Mouse (Mus musculus) myocyte (in vitro differentiated cells): ENCODE measurements around the gene Fscn3. TPM values are rescaled to one million over a fixed set of nuclear protein-coding genes. Genes with fewer than 3 reads are reported as not detected.
A peak's percentile ranks its signal among the peaks of the same experiment; 100 is the strongest.

Source experiments
- H3K27me3 ChIP-seq: one replicate; pipeline ENCODE4 v1.6.1; 2011; ENCODE audit not compliant: control insufficient read depth, insufficient read depth, insufficient read length
- H3K36me3 ChIP-seq: one replicate; pipeline ENCODE4 v1.6.1; 2011; ENCODE audit not compliant: control insufficient read depth, insufficient read depth
- H3K4me2 ChIP-seq: one replicate; pipeline ENCODE4 v1.6.1; 2011; ENCODE audit warnings: low read depth, control low read depth
- H3K4me3 ChIP-seq: one replicate; pipeline ENCODE4 v1.5.1; 2011; ENCODE audit warnings: mild to moderate bottlenecking, control low read depth, moderate library complexity
- H3K79me2 ChIP-seq: one replicate; pipeline ENCODE4 v1.6.1; 2011; ENCODE audit not compliant: control insufficient read depth, insufficient read depth
- H3ac ChIP-seq: one replicate; pipeline ENCODE4 v1.6.1; 2011; ENCODE audit not compliant: control insufficient read depth, insufficient read length
- CEBPB ChIP-seq: IDR thresholded peaks from 2 replicates; pipeline ENCODE4 v1.6.1; 2011; ENCODE audit warnings: mild to moderate bottlenecking, moderate library complexity; ENCODE audit not compliant: poor library complexity, insufficient read depth, severe bottlenecking
- MAX ChIP-seq: IDR thresholded peaks from one replicate; pipeline ENCODE4 v1.6.1; 2011; ENCODE audit warnings: low read depth, mild to moderate bottlenecking, control low read depth
- MYOD1 ChIP-seq, 3 experiments: IDR thresholded peaks; one replicate each; pipeline ENCODE4 v1.6.1; 2011; ENCODE audit warnings: control low read depth in 2 of 3, low read depth in 2 of 3, mild to moderate bottlenecking in 2 of 3, moderate library complexity in 1 of 3; ENCODE audit not compliant: insufficient read length in 2 of 3, control insufficient read depth in 1 of 3
- MYOG ChIP-seq, 3 experiments: IDR thresholded peaks; one replicate each; pipeline ENCODE4 v1.6.1; 2011; ENCODE audit warnings: control low read depth in 2 of 3, low read depth in 2 of 3, mild to moderate bottlenecking in 2 of 3; ENCODE audit not compliant: insufficient read length in 2 of 3, control insufficient read depth in 1 of 3, insufficient read depth in 1 of 3
- POLR2AphosphoS2 ChIP-seq: IDR thresholded peaks from one replicate; pipeline ENCODE4 v1.6.1; 2011; ENCODE audit warnings: low read depth, control low read depth; ENCODE audit not compliant: insufficient read length
- REST ChIP-seq: IDR thresholded peaks from one replicate; pipeline ENCODE4 v1.6.1; 2011; ENCODE audit warnings: mild to moderate bottlenecking, control low read depth, moderate library complexity; ENCODE audit not compliant: insufficient read depth, insufficient read length
- SRF ChIP-seq: IDR thresholded peaks from one replicate; pipeline ENCODE4 v1.6.1; 2011; ENCODE audit warnings: low read depth; ENCODE audit not compliant: control insufficient read depth, insufficient read length
- TCF3 ChIP-seq: IDR thresholded peaks from one replicate; pipeline ENCODE4 v1.6.1; 2011; ENCODE audit warnings: low read depth, control low read depth; ENCODE audit not compliant: insufficient read length
- USF1 ChIP-seq: IDR thresholded peaks from one replicate; pipeline ENCODE4 v1.6.1; 2011; ENCODE audit warnings: low read depth, mild to moderate bottlenecking, control low read depth, moderate library complexity
- polyA plus RNA-seq: library from polyadenylated mRNA; unstranded; fragments of >200 nt; fragmentation: generic; extraction: Trizol; gene quantifications from one replicate; pipeline ENCODE4 v1.2.1, GENCODE M21; 2012; ENCODE audit warnings: missing spikeins

The Fscn3 gene
- polyA plus RNA-seq, 1 experiment, result not detected

GRCm38 (mm10) chr6:28486905-28487304 lies 59.3 kb downstream of the Fscn3 start:
- Histone ChIP-seq H3K36me3 (peaks cover under 1% of the 10 kb centered on the region), H3K27me3 (no peaks in the 10 kb centered on the region), H3K4me3 (no peak overlapping the region), H3K79me2 (peaks cover 99% of the 10 kb centered on the region), H3ac (no peak overlapping the region), H3K4me2 (peak overlapping the region; percentile 85)
- TF ChIP-seq MAX (no peak), SRF (no peak), CEBPB (peak; percentile 86), REST (no peak), MYOG (IDR thresholded peaks at IDR 0.05; ENCODE audit: control insufficient read depth in 1 of 3, insufficient read depth in 1 of 3, insufficient read length in 2 of 3, low read depth in 2 of 3) (no peak), MYOD1 (IDR thresholded peaks at IDR 0.05; ENCODE audit: control insufficient read depth in 1 of 3, insufficient read length in 2 of 3, low read depth in 2 of 3) (no peak), TCF3 (no peak), USF1 (no peak), POLR2AphosphoS2 (no peak)

Other genes starting within 250 kb of the Fscn3 start
- gene Zfp800, start 29.8 kb upstream of the Fscn3 start, polyA plus RNA-seq, result 2.0 TPM
- gene Arf5, start 4.2 kb upstream of the Fscn3 start, polyA plus RNA-seq, result 209 TPM
- gene Gcc1, start 601 bp downstream of the Fscn3 start, polyA plus RNA-seq, result 6.7 TPM
- not detected for gene Pax4, start 21.6 kb downstream of the Fscn3 start, polyA plus RNA-seq
- gene Snd1, start 47.4 kb downstream of the Fscn3 start, polyA plus RNA-seq, result 190 TPM